Mouse (Mus musculus) myocyte (in vitro differentiated cells): ENCODE data around the gene Msln. TPM values are rescaled to one million over a fixed set of nuclear protein-coding genes. Genes with fewer than 3 reads are reported as not detected.
"Not testable (repeated sequence)": the region's sequence is repeated elsewhere in the genome, so short reads cannot be mapped to it uniquely, and the experiment has no call there.

Experiments
- H3K27me3 ChIP-seq: one replicate; pipeline ENCODE4 v1.6.1; 2011; ENCODE audit not compliant: control insufficient read depth, insufficient read depth, insufficient read length
- H3K36me3 ChIP-seq: one replicate; pipeline ENCODE4 v1.6.1; 2011; ENCODE audit not compliant: control insufficient read depth, insufficient read depth
- H3K4me2 ChIP-seq: one replicate; pipeline ENCODE4 v1.6.1; 2011; ENCODE audit warnings: low read depth, control low read depth
- H3K4me3 ChIP-seq: one replicate; pipeline ENCODE4 v1.5.1; 2011; ENCODE audit warnings: mild to moderate bottlenecking, control low read depth, moderate library complexity
- H3K79me2 ChIP-seq: one replicate; pipeline ENCODE4 v1.6.1; 2011; ENCODE audit not compliant: control insufficient read depth, insufficient read depth
- H3ac ChIP-seq: one replicate; pipeline ENCODE4 v1.6.1; 2011; ENCODE audit not compliant: control insufficient read depth, insufficient read length
- CEBPB ChIP-seq: IDR thresholded peaks from 2 replicates; pipeline ENCODE4 v1.6.1; 2011; ENCODE audit warnings: mild to moderate bottlenecking, moderate library complexity; ENCODE audit not compliant: poor library complexity, insufficient read depth, severe bottlenecking
- E2F4 ChIP-seq: IDR thresholded peaks from one replicate; pipeline ENCODE4 v1.6.1; 2011; ENCODE audit warnings: mild to moderate bottlenecking, control low read depth, moderate library complexity; ENCODE audit not compliant: insufficient read depth
- MAX ChIP-seq: IDR thresholded peaks from one replicate; pipeline ENCODE4 v1.6.1; 2011; ENCODE audit warnings: low read depth, mild to moderate bottlenecking, control low read depth
- MYOD1 ChIP-seq, 3 experiments: IDR thresholded peaks; one replicate each; pipeline ENCODE4 v1.6.1; 2011; ENCODE audit warnings: control low read depth in 2 of 3, low read depth in 2 of 3, mild to moderate bottlenecking in 2 of 3, moderate library complexity in 1 of 3; ENCODE audit not compliant: insufficient read length in 2 of 3, control insufficient read depth in 1 of 3
- MYOG ChIP-seq, 3 experiments: IDR thresholded peaks; one replicate each; pipeline ENCODE4 v1.6.1; 2011; ENCODE audit warnings: control low read depth in 2 of 3, low read depth in 2 of 3, mild to moderate bottlenecking in 2 of 3; ENCODE audit not compliant: insufficient read length in 2 of 3, control insufficient read depth in 1 of 3, insufficient read depth in 1 of 3
- POLR2A ChIP-seq: IDR thresholded peaks from one replicate; pipeline ENCODE4 v1.6.1; 2011; ENCODE audit warnings: low read depth, mild to moderate bottlenecking, control low read depth, moderate library complexity; ENCODE audit not compliant: insufficient read length
- POLR2AphosphoS2 ChIP-seq: IDR thresholded peaks from one replicate; pipeline ENCODE4 v1.6.1; 2011; ENCODE audit warnings: low read depth, control low read depth; ENCODE audit not compliant: insufficient read length
- REST ChIP-seq: IDR thresholded peaks from one replicate; pipeline ENCODE4 v1.6.1; 2011; ENCODE audit warnings: mild to moderate bottlenecking, control low read depth, moderate library complexity; ENCODE audit not compliant: insufficient read depth, insufficient read length
- SRF ChIP-seq: IDR thresholded peaks from one replicate; pipeline ENCODE4 v1.6.1; 2011; ENCODE audit warnings: low read depth; ENCODE audit not compliant: control insufficient read depth, insufficient read length
- TCF12 ChIP-seq: IDR thresholded peaks from one replicate; pipeline ENCODE4 v1.6.1; 2011; ENCODE audit warnings: mild to moderate bottlenecking, control low read depth; ENCODE audit not compliant: poor library complexity, insufficient read depth, severe bottlenecking
- TCF3 ChIP-seq: IDR thresholded peaks from one replicate; pipeline ENCODE4 v1.6.1; 2011; ENCODE audit warnings: low read depth, control low read depth; ENCODE audit not compliant: insufficient read length
- USF1 ChIP-seq: IDR thresholded peaks from one replicate; pipeline ENCODE4 v1.6.1; 2011; ENCODE audit warnings: low read depth, mild to moderate bottlenecking, control low read depth, moderate library complexity
- polyA plus RNA-seq: library from polyadenylated mRNA; unstranded; fragments of >200 nt; fragmentation: generic; extraction: Trizol; gene quantifications from one replicate; pipeline ENCODE4 v1.2.1, GENCODE M21; 2012; ENCODE audit warnings: missing spikeins

Msln gene
- polyA plus RNA-seq, 1 experiment: 91.8 TPM

DNA sequence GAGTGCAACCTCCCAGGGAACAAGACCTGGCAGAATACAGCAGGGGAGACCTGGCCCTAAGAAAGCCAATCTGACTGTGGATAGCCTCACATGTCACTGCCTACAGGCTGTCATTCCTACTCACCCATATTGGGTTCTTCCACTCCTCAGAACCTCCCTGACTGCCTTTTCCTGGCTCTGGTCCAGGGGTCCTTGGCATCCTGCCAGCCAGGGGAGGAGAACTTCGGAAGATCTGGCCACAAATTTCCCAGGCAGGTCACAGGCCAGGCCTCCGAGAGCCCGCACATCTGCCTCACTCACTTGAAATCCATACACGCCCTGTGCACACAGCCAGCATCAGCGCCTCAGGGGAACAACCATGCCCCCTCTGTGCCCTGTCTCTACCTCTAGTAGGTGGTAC, 2.7 kb downstream of the Msln start:
- H3K27me3 ChIP-seq: no peaks in the 10 kb centered on the region
- no peak for TF ChIP-seq USF1
- no peak for TF ChIP-seq TCF3
- TF ChIP-seq REST: no peak
- no peak for TF ChIP-seq E2F4
- peak overlapping the region; percentile 64 for H3K4me2 ChIP-seq
- H3ac ChIP-seq: no peak overlapping the region
- no peaks in the 10 kb centered on the region for H3K79me2 ChIP-seq
- no peaks in the 10 kb centered on the region for H3K36me3 ChIP-seq
- peak overlapping the region; percentile 20 for H3K4me3 ChIP-seq

DNA sequence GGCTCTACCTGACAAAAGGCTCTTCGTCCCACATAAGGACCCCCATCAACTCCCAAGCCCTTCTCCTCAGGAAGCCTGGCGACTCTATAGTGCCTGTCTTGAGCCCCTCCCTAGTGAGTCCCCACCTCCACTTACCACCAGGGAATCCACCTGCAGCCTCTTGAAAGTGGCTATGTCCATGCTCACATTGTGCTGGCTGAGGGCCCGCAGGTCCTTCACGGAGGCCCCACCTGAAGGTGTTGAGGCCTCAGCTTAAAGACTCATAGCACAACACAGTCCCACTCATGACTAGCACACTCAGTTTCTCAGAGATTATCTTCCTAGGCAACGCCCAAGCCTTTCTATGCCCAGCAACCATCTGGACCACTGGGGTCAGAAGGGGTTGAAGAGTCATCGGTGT, 4.9 kb downstream of the Msln start:
- Histone ChIP-seq H3K79me2 (no peaks in the 10 kb centered on the region), H3K27me3 (no peaks in the 10 kb centered on the region), H3K4me3 (no peak overlapping the region), H3K4me2 (no peak overlapping the region), H3K36me3 (no peaks in the 10 kb centered on the region), H3ac (no peak overlapping the region)
- no peak for TF ChIP-seq MYOD1 (IDR thresholded peaks at IDR 0.05; ENCODE audit: control insufficient read depth in 1 of 3, insufficient read length in 2 of 3, low read depth in 2 of 3)
- no peak for TF ChIP-seq MYOG (IDR thresholded peaks at IDR 0.05; ENCODE audit: control insufficient read depth in 1 of 3, insufficient read depth in 1 of 3, insufficient read length in 2 of 3, low read depth in 2 of 3)
- no peak for TF ChIP-seq REST
- TF ChIP-seq CEBPB: no peak
- TF ChIP-seq E2F4: no peak
- TF ChIP-seq POLR2AphosphoS2: no peak
- no peak for TF ChIP-seq USF1
- TF ChIP-seq SRF: no peak
- TF ChIP-seq TCF3: no peak
- TF ChIP-seq POLR2A: no peak

DNA sequence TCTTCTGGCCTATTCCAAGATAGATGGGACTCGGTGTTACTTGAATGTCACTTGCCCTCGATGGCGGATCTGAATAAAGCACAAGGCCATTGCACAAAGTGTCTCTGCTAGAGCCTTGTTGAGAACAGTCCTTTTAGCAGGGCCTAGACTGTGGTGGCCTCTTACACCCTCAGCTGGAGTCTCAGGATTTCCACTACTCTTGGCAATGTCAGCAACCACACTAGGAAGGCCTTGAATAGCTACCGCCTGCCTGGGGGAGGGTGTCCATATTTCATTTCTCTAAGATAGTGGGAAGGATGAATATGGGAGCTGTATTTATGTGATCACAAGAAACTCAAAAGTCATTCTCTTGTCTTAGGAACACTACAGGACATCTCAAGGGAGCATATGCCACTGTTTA, 5.9 kb downstream of the Msln start:
- TF ChIP-seq CEBPB: no peak
- TF ChIP-seq SRF: no peak
- TF ChIP-seq TCF3: no peak
- TF ChIP-seq POLR2A: no peak
- no peak for TF ChIP-seq REST
- TF ChIP-seq USF1: no peak
- no peak for TF ChIP-seq TCF12
- no peak for TF ChIP-seq POLR2AphosphoS2
- TF ChIP-seq MYOD1 (IDR thresholded peaks at IDR 0.05; ENCODE audit: control insufficient read depth in 1 of 3, insufficient read length in 2 of 3, low read depth in 2 of 3): no peak
- TF ChIP-seq E2F4: no peak
- no peak for TF ChIP-seq MYOG (IDR thresholded peaks at IDR 0.05; ENCODE audit: control insufficient read depth in 1 of 3, insufficient read depth in 1 of 3, insufficient read length in 2 of 3, low read depth in 2 of 3)
- no peak for TF ChIP-seq MAX
- H3K4me2 ChIP-seq: no peak overlapping the region

DNA sequence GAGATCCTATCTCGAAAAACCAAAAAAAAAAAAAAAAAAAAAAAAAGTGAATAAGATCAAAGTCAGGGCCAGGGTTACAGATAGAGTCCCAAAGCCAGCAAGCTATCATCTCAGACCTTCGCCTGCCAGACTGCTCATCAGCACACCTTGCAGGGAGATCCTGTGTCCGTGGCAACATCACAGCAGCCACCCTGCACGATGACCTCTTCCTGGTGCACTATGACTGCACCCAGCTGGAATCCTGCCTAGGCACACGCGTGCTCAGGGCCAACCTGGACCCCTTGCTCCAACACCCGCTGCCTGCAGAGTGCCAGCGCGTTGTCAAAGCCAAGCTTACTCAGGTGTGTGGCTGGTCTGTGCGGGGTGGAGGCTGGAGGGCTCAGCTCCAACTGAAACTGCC, 9.9 kb downstream of the Msln start:
- no peak overlapping the region for H3ac ChIP-seq
- H3K36me3 ChIP-seq: no peaks in the 10 kb centered on the region
- H3K79me2 ChIP-seq: no peaks in the 10 kb centered on the region
- TF ChIP-seq REST (no peak), POLR2AphosphoS2 (peak; percentile 37)
- no peak overlapping the region for H3K4me2 ChIP-seq
- H3K27me3 ChIP-seq: peaks cover 8% of the 10 kb centered on the region
- H3K4me3 ChIP-seq: no peak overlapping the region

More for the DNA sequence above, 5.9 kb downstream of the Msln start:
- no peak overlapping the region for H3K4me3 ChIP-seq
- no peaks in the 10 kb centered on the region for H3K27me3 ChIP-seq
- H3K79me2 ChIP-seq: no peaks in the 10 kb centered on the region
- no peaks in the 10 kb centered on the region for H3K36me3 ChIP-seq
- H3ac ChIP-seq: no peak overlapping the region

DNA sequence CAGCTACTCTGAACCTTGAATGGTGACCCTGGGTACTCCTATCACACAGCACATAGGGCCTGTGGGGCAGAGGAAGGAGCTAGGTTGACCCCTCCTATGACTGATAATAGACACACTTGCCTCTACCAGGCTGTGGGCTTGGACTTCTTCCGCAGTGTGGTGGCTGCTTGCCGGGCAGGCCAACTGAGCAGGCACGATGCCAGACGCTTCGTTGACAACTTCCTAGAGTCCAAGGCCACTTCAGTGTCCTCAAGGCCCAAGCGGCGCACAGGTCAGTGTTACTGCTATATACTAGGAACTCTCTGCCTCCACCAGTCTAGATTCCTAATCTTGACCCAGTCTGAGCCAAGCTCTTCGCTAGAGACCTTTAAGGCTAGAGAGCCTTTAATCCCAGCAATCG, 10.3 kb downstream of the Msln start:
- TF ChIP-seq MYOG (IDR thresholded peaks at IDR 0.05; ENCODE audit: control insufficient read depth in 1 of 3, insufficient read depth in 1 of 3, insufficient read length in 2 of 3, low read depth in 2 of 3) (no peak), POLR2AphosphoS2 (peak; percentile 44)
- no peak overlapping the region for H3ac ChIP-seq

DNA sequence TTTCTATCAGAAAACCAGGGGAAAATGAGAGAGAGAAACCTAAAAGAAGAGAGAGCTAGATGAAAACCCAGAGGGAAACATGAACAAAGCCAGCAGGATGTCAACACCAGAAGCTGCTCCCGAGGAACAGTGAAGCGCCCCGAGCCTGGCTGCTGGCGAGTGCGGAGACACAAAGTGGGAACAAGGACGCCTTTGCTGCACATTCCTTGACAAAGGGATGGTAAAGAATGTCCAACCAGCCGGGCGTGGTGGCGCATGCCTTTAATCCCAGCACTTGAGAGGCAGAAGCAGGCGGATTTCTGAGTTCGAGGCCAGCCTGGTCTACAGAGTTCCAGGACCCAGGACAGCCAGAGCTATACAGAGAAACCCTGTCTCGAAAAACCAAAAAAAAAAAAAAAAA, 12.7 kb downstream of the Msln start:
- H3ac ChIP-seq, H3K4me3 ChIP-seq, H3K36me3 ChIP-seq, H3K79me2 ChIP-seq, H3K4me2 ChIP-seq: not testable (repeated sequence)
- peaks cover 24% of the 10 kb centered on the region for H3K27me3 ChIP-seq

More for the DNA sequence above, 10.3 kb downstream of the Msln start:
- H3K4me3 ChIP-seq: no peak overlapping the region
- peaks cover 13% of the 10 kb centered on the region for H3K27me3 ChIP-seq
- no peaks in the 10 kb centered on the region for H3K79me2 ChIP-seq
- no peak overlapping the region for H3K4me2 ChIP-seq
- no peaks in the 10 kb centered on the region for H3K36me3 ChIP-seq
